Mouse (Mus musculus) limb, embryonic 14.5 days (tissue): ENCODE data around the gene Slc38a9. TPM values are rescaled to one million over a fixed set of nuclear protein-coding genes. Genes with fewer than 3 reads are reported as not detected.

ENCODE experiments used
- ATAC-seq: fragments of 200-750 bp; cut with Nextera tagmentation; 2 replicates; pipeline ENCODE4 v1.8.0; 2017; ENCODE audit warnings: low read depth, moderate number of reproducible peaks, moderate TSS enrichment; ENCODE audit not compliant: low FRiP score
- DNase-seq: peaks from one replicate; pipeline ENCODE4 v3.0.0-alpha.2; 2015; ENCODE audit warnings: low spot score
- H3K27ac ChIP-seq: fragments of 300-500 bp; sonication (generic); replicated peaks from 2 replicates; pipeline ENCODE4 v1.5.1; 2014; ENCODE audit warnings: low read depth, mild to moderate bottlenecking, low read length, moderate library complexity, mixed read lengths
- H3K27me3 ChIP-seq: fragments of 300-500 bp; sonication (generic); 2 replicates; pipeline ENCODE4 v1.6.1; 2014; ENCODE audit warnings: low read length, mixed read lengths; ENCODE audit not compliant: control insufficient read depth, insufficient read depth
- H3K36me3 ChIP-seq: fragments of 300-500 bp; sonication (generic); 2 replicates; pipeline ENCODE4 v1.6.1; 2014; ENCODE audit warnings: mild to moderate bottlenecking, low read length, moderate library complexity, mixed read lengths; ENCODE audit not compliant: control insufficient read depth, insufficient read depth
- H3K4me1 ChIP-seq: fragments of 300-500 bp; sonication (generic); 2 replicates; pipeline ENCODE4 v1.6.1; 2014; ENCODE audit warnings: antibody characterized with exemption, low read length, mixed read lengths; ENCODE audit not compliant: control insufficient read depth, insufficient read depth
- H3K4me2 ChIP-seq: fragments of 300-500 bp; sonication (generic); replicated peaks from 2 replicates; pipeline ENCODE4 v1.6.1; 2014; ENCODE audit warnings: low read depth, mild to moderate bottlenecking, low read length, moderate library complexity; ENCODE audit not compliant: severe bottlenecking
- H3K4me3 ChIP-seq: fragments of 300-500 bp; sonication (generic); replicated peaks from 2 replicates; pipeline ENCODE4 v1.5.1; 2014; ENCODE audit warnings: low read length
- H3K9ac ChIP-seq: fragments of 300-500 bp; sonication (generic); 2 replicates; pipeline ENCODE4 v1.6.1; 2014; ENCODE audit warnings: mild to moderate bottlenecking, low read depth, low read length, moderate library complexity; ENCODE audit not compliant: severe bottlenecking
- H3K9me3 ChIP-seq: fragments of 300-500 bp; sonication (generic); 2 replicates; pipeline ENCODE4 v1.6.1; 2016; ENCODE audit warnings: low read length; ENCODE audit not compliant: control insufficient read depth
- POLR2A ChIP-seq: fragments of 200-500 bp; IDR thresholded peaks from 2 replicates; pipeline ENCODE4 v1.8.0; 2012; ENCODE audit warnings: inconsistent platforms, mild to moderate bottlenecking, moderate library complexity, borderline replicate concordance; ENCODE audit not compliant: insufficient read depth, insufficient read length; ENCODE audit errors: extremely low read depth
- WGBS: fragments of 180-500 bp; shearing (Covaris S2); extraction: QIAGEN DNeasy Blood & Tissue Kit; methylation state at CpG from one replicate; pipeline ENCODE4 v1.1.7; 2014; 5-methylcytosine and 5-hydroxymethylcytosine counted together
- polyA plus RNA-seq, 2 experiments: library from polyadenylated mRNA; depleted of rRNA in 1 of 2; stranded (reverse) in 1 of 2; unstranded in 1 of 2; fragments of >200 nt; fragmentation: Nextera tagmentation in 1 of 2; extraction: Ambion mirVana in 1 of 2; gene quantifications; 2 replicates each; pipeline versions ENCODE4 v1.2.1 to v1.2.3; 2012 to 2014

Gene Slc38a9
- polyA plus RNA-seq, 2 experiments = 16.3 to 18.5 TPM

GRCm38 (mm10) chr13:112683312-112683711 is 22.8 kb downstream of the Slc38a9 start:
- no peaks in the 10 kb centered on the region for H3K4me1 ChIP-seq
- peak; percentile 19 for DNase-seq

GRCm38 (mm10) chr13:112683970-112684369 is 23.4 kb downstream of the Slc38a9 start:
- ATAC-seq (no peak), DNase-seq (no peak)
- Histone ChIP-seq H3K4me1 (no peaks in the 10 kb centered on the region), H3K4me2 (no peak overlapping the region), H3K27me3 (no peaks in the 10 kb centered on the region), H3K4me3 (no peak overlapping the region), H3K9me3 (no peaks in the 10 kb centered on the region), H3K27ac (no peak overlapping the region), H3K36me3 (no peaks in the 10 kb centered on the region; the same call in 1 of the 2 replicates), H3K9ac (no peak overlapping the region)
- TF ChIP-seq POLR2A = no peak
- 76% methylated on average over 6 of the region's 6 CpGs for WGBS

More at GRCm38 (mm10) chr13:112683312-112683711, 22.8 kb downstream of the Slc38a9 start:
- no peak overlapping the region for H3K27ac ChIP-seq
- no peak overlapping the region for H3K4me2 ChIP-seq
- no peaks in the 10 kb centered on the region; the same call in 1 of the 2 replicates for H3K36me3 ChIP-seq
- no peak for ATAC-seq
- H3K4me3 ChIP-seq = no peak overlapping the region
- WGBS = 46% methylated on average over 2 of the region's 2 CpGs
- TF ChIP-seq POLR2A = no peak
- no peak overlapping the region for H3K9ac ChIP-seq
- H3K27me3 ChIP-seq = no peaks in the 10 kb centered on the region
- H3K9me3 ChIP-seq = peaks cover 2% of the 10 kb centered on the region; the same call in 1 of the 2 replicates

GRCm38 (mm10) chr13:112686155-112686554 is 25.6 kb downstream of the Slc38a9 start:
- Histone ChIP-seq H3K4me1 (no peaks in the 10 kb centered on the region), H3K9me3 (no peaks in the 10 kb centered on the region), H3K27me3 (no peaks in the 10 kb centered on the region), H3K36me3 (no peaks in the 10 kb centered on the region; the same call in 1 of the 2 replicates), H3K9ac (no peak overlapping the region), H3K4me3 (no peak overlapping the region), H3K4me2 (no peak overlapping the region), H3K27ac (no peak overlapping the region)
- 91% methylated on average over 2 of the region's 2 CpGs for WGBS
- TF ChIP-seq POLR2A = no peak
- no peak for DNase-seq
- no peak for ATAC-seq

GRCm38 (mm10) chr13:112692870-112693553 is 32.5 kb downstream of the Slc38a9 start:
- 88% methylated on average over 10 of the region's 10 CpGs for WGBS
- Histone ChIP-seq H3K27me3 (no peaks in the 10 kb centered on the region), H3K4me1 (no peaks in the 10 kb centered on the region), H3K27ac (no peak overlapping the region), H3K4me2 (no peak overlapping the region), H3K4me3 (no peak overlapping the region), H3K36me3 (0 out of 2 replicates have a peak, but pooled peaks cover 10% of the 10 kb centered on the region), H3K9me3 (peaks cover 7% of the 10 kb centered on the region; the same call in 1 of the 2 replicates), H3K9ac (no peak overlapping the region)
- no peak for DNase-seq
- ATAC-seq = no peak
- no peak for TF ChIP-seq POLR2A

- Histone ChIP-seq H3K27ac (no peak overlapping the region), H3K4me1 (no peaks in the 10 kb centered on the region), H3K27me3 (no peaks in the 10 kb centered on the region), H3K4me3 (no peak overlapping the region), H3K9me3 (peaks cover 7% of the 10 kb centered on the region; the same call in 1 of the 2 replicates), H3K9ac (no peak overlapping the region), H3K36me3 (0 out of 2 replicates have a peak, but pooled peaks cover 10% of the 10 kb centered on the region), H3K4me2 (no peak overlapping the region)
- 98% methylated on average over 8 of the region's 8 CpGs for WGBS
- ATAC-seq (no peak), DNase-seq (no peak)
- no peak for TF ChIP-seq POLR2A
Measured at GRCm38 (mm10) chr13:112695526-112696240, 35.1 kb downstream of the Slc38a9 start.
